Mouse (Mus musculus) adrenal gland, postnatal 36 days (tissue): ENCODE data around the gene Copg2. TPM values are rescaled to one million over a fixed set of nuclear protein-coding genes. Genes with fewer than 3 reads are reported as not detected.

Experiments
- DNase-seq, 2 experiments: peaks; one replicate each; pipeline ENCODE4 v3.0.0; 2021; ENCODE audit warnings: mixed read lengths in 1 of 2
- long read RNA-seq, 2 experiments: library from polyadenylated mRNA; stranded (forward); transcript quantifications; one replicate each; pipeline ENCODE4 v2.0.0; 2021; ENCODE audit warnings: borderline sequencing depth in 2 of 2
- total RNA-seq, 2 experiments: library from RNA; stranded (reverse); gene quantifications; 2 replicates each; pipeline ENCODE4 v1.2.3; 2021

Gene Copg2
- 10 to 100 TPM; 60.7 to 91.3 TPM for total RNA-seq
- long read RNA-seq, experiment 1, transcript Copg2-201 (24 exons, 3,961 nt) = major isoform, 6 of 13 reads
- long read RNA-seq, experiment 1, partial matches to known transcripts = 2 of 13 reads
- long read RNA-seq, experiment 1, other reads (novel, unspliced or antisense) = 4 of 13 reads
- long read RNA-seq, experiment 2, partial matches to known transcripts = 2 of 4 reads
- long read RNA-seq, experiment 2, other reads (novel, unspliced or antisense) = 1 of 4 reads

DNA sequence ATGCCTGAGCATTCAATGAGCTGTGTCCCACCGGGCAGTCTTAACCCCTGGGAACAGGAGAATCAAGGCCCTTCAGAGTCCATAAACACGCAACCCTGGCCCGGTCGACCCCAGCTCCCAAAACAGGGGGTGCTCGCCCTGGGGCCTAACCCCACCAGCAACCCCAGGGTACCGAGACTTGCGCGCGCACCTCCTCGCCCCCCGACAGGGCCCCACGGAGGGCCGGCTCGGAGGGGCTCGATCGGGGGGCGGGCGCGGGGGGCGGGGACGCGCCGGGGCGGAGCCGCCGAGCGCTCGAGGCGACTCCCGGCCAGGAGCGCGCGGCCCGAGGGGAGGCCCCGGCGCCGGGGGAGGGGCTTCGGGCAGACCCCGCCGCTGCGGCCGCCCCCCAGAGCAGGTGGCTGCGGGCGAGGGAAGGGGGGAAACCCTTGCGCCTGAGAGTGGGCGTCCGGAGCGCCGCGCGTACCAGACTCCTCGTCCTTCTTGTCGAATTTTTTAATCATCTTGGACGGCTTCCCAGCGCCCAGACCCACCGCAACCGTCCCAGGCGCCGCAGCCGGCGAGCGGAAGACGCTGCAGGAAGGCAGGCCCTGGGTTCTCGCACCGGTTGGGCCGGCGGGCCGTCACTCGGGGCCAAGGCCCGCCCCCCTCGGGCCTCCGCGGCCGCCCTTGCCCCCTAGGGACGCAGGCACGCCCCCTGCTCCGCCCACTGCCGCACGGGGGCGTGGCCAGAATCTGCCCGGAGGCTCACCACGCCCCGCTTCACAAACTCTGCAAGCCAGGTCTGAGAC is at the start of gene Copg2:
Gene Copg2, minus strand, starts transcription at position 600 of the 791 bp plus-strand sequence.
- DNase-seq = peak; percentile 97 to 98

DNA sequence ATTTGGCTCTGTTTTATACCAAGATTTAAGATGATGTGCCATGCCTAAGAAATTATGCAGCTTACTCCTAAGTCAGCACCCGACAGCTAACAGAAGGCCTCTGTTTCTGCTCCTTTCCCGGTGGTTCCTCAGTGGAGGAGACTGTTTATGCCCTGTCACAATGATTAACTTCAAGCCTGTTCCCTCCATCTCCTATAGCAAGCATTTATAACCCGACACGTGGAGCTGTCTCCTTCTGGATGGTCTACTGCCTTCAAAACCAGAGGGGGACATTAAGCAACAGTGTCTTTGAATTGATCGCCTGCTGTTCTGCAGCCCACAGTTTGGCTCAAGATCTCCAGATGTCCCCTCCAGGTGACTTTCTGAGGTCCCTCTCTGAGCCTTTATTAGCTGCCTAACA is 42.7 kb upstream of the Copg2 start:
- DNase-seq = no peak

DNA sequence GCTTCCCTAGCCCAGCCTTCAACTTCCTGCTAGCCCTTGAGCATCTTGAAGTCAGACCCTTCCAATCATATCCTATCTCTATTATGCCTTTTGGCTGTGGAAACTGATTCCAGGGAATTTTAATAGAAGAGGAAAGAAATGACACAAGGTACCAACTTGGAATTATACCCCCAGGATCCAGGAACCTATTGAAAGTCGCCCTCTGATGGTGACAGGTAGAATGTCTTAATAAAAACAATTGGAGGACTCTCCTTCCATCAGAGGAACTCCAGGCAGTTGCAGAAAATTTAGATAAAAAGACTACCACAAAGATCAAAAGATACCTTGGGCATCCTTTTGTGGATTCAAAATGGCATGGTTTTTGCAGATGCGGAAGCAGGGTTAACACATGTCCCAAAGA is 26.2 kb upstream of the Copg2 start:
- DNase-seq = peak in 1 of 2 experiments; percentile 3

DNA sequence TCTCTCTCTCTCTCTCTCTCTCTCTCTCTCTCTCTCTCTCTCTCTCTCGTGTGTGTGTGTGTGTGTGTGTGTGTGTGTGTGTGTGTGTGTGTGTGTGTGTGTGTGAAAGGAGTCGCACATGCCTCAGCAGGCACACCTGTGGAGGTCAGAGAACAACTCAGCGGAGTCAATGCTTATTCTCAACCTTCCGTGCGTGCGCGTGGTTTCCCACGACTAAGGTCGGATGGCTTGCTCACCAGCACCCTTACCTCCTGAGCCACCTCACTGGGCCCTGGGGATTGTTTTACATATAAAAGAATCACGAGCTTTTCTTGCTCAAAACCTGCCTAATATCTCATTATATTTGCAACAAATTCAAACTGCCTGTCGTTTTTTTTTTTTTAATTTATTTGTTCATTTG is 25.2 kb upstream of the Copg2 start:
- no peak for DNase-seq

DNA sequence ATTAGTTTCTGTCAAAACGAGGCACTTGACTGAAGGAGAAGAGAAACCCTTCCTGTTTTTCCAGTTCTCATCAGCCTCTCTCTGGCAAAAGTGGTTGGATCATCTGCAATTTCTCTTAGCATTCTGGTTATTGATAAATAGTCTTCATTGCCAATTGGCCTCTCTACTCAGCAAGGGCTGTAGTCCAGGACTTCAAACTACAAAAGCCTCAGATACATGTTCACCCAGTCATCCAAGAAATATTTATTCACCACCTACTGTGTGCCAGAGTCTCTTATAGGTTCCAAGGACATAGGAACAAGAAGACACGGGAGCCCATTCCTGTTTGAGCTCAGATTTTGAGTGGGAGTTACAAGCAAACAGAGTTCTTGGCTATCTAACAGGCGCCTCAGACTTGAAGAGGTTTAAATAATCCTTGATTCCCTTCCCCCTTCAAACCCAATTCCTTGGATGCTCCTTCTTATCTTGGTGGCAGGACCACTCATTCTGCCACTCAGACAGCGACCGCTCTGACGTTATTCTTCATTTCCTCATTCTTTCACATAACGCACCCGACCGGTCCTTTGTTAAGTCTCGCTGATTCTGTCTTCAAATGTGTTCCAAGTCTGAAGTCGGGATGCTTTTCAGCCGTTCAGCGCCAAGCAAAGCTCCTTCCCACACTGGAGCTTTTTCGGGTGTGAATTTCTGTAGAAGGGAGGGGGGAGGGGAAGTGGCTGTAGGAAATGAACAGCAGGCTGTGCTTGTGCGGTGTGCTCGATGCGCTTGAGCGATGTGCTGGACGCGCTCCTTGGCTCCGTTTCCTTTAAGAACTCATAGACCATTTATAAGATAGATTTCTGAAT is 24.5 kb upstream of the Copg2 start:
- DNase-seq = no peak

DNA sequence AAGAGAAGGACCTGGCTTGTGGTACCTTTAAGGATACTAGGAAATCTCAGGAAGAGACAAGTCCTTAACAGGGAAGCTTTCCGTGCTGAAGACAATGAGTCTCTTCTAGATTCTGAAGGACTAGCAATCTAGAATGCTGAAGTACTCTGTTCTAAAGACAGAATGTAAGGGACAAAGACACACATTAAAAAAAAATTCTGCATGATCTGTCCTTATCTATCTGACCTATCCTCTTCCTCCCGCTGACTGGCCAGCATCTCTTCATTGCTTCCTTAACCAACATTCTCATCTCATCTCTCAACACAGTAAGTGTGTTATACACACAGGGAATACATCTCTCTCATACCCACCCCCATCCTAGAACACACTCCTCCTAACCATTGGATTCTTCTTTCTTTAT is 18.9 kb upstream of the Copg2 start, which contains the start of gene Tsga13:
Gene Tsga13, minus strand, starts transcription at position 101 of the 400 bp plus-strand sequence.
- DNase-seq = no peak

DNA sequence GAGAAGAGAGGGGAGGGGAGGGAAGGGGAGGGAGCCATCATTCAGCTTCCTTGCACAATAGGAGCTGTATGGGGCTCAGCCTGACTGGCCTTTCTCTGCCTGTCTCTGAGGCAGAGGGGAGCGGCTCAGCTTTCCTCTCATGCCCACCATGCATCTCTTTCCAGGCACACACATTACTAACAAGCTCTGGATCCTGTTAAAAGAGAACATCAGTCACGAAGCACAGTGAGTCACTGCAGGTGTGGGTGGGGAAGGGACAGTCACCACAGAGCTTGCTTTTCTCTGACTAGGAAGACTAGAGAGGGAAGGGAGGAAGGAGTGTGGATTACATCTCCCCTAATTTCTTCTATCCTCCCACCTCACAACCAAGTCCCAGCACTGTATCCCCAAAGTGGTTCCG is 11.4 kb upstream of the Copg2 start:
- DNase-seq = no peak

DNA sequence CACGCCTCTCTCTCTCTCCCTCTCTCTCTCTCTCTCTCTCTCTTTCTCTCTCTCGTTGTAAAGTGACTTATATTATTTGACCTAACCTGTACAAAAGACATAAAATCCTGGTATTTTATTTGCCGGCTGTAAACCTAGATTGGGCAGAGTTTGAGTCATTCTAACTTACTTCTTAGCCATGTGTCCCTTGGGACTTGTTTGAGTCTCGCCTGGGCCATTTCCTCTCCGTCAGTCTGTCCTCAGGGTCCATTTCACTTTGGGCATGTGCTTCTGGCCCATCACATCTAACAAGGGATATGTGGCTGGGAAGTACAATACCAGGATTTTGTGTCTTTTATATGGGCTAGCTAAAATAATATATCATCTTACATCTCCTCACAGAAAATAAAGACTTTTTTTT is 8.3 kb upstream of the Copg2 start:
- no peak for DNase-seq

DNA sequence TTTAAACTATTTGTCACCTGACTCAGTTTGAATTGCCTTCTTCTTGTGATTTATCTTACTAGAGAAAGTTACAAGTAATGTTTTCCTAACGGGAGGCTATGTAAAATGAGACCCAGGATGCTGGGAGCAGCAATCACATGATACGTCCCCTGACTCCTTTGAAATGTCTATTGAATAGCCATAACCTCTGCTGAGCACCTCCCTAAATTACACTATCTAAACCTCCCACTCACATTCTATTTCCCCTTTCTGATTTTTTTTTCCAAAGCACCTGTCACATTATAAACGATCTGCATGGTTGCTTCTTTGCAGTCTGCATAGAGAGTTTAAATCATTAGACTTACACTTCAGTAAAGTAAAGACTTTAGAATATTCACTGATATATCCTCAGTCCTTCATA is 7.4 kb upstream of the Copg2 start:
- DNase-seq = no peak

DNA sequence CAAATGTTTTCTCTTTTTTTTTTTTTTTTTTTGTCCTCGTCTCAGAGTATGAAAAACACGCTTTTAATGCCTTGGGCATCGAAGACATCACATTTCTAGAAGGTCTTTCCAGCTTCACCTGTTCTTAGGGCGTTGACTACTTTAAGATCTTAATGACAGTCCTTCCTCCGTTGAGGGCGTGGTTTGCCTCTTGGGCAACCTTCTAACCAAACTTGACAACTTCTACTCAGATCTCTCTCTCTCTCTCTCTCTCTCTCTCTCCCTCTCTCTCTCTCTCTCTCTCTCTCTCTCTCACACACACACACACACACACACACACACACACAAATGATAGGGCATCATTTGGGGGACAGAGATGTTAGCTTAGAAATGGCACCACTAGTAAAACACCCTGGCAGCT is 926 bp upstream of the Copg2 start:
- no peak for DNase-seq

DNA sequence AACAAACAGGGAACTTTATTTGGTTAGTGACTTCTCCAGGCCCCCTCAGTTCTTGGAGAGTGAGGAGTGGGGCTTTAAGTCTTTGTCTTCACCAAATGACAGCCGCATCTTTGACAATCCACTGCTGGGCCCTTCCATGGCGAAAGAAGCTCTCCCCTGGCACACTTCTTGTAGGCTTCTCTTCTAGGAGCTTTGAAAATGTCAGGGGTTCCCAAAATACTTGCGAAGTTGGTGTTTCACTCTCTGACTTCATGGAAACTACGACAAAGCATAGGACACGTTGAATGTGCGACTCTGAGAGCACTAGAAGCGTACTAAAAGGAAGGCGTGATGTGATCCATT is 363 bp upstream of the Copg2 start:
- DNase-seq = no peak

DNA sequence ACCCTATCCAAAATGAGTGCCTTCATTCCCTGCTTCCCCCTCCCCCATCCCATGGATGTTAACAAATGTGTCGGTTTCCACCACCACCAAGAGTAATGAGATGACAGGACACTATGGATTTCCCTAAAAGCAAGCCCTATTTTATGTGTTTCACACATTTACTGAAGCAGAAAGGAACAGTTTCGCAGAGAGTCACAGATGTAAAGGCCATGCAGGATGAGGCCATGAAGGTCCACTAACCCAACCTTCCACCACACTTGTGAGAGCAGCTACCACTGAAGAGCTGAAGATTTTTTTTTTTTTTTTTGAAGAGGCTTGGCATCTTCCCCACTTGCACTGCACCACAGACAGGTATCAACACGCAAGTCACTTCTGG is 787 bp downstream of the Copg2 start:
- DNase-seq = peak in 1 of 2 experiments; percentile 3

DNA sequence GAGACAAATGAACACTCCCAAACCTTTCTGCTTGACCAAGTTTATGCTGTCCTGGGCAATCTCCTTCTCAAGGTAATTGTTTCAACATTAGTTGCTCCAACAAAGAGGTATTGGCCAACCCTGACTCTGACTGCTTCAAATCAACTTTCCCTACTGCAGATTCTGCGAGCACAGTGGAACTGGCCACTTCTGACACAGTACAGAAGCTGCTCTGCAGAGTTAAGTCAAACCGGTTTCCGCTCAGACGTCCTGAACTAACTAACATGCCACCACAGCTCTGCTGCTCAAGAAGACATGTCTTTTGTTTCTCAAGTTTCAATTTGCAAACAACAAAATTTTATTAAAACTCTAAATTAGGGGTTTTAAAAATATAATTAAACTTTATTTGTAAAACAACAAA is 3.5 kb downstream of the Copg2 start:
- no peak for DNase-seq

DNA sequence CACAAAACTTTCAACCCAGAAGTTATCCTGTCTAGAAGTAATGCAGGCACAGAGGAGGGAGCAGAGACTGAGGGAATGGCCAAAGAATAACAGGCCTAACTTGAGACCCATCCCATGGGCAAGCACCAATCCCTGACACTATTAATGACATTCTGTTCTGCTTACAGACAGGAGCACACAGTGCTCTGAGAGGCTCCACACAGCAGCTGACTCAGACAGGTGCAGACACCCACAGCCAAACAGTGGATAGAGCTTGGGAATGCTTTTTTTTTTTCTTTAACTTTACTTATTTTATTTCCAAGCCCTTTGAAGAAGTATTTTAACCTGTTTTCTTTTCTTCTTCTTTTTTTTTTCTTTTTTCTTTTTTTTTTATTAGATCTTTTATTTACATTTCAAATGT is 4.8 kb downstream of the Copg2 start:
- no peak for DNase-seq

DNA sequence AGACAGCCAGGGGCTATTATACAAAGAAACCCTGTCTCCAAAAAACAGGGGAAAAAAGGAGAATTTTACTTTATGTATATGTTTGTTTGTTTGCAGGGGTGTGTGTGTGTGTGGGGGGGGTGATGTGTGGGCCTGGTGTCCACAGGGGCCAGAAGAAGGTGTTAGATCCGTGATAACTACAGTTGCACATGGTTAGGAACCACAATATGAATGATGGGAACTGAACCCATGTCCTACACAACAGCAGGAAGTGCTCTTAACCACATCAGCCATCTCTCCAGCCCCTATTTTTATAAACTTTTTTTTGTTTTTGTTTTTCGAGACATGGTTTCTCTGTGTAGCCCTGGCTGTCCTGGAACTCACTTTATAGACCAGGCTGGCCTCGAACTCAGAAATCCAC is 11.7 kb downstream of the Copg2 start:
- no peak for DNase-seq

DNA sequence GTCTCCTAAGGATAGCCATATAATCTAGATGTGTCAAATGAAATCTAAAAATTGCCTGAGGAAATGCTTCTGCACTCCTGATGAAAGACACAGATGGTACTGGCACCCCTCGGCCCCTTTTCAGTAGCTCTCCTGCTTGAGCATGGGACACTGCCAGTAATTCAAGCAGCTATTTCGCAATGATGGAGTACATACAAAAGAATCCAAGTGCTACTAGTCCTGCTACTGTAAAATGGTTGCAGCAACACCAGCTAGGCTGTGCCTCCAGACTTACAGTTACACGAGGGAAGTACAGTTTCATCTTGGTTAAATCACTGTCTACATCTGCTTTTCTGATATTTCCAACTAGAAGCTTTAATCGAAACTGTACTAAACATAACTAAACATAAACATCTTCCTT is 13.1 kb downstream of the Copg2 start:
- no peak for DNase-seq

DNA sequence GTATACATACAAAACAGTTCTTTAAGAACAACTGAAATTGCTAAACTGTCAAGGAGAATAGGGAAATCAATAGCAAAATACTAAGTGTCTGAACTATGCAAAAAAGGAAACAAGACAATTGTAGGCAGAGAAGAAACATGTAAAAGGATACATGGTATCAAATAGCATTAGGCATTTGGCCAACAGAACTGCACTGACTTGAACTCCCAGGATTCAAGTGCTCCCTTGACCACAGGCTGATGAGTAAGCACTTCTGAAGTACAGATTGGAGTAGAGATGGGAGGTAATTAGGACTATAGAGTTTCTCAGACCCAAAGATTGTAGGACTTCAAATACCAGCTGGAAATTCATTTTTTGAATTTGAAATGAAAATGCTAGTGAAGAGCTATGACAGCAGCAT is 19.9 kb downstream of the Copg2 start:
- no peak for DNase-seq

DNA sequence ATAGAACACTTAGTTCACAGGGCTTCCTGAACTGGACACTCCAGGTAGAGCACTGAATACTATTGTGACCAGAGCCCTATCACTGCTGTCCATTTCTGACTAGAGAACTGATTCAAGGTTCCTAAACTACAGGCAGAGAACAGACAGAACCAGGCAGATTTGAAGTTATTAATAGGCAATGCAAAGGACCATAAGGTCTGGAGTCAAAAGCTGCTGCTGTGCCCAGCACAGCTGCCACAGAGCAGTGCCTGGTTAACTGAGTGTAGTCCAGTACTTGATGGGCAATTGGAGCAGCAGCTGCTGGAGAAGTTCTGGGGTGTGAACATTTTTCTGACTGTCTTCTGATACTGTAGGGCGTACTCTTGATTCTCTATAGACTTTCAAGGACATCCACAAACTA is 30.1 kb downstream of the Copg2 start:
- DNase-seq = no peak

DNA sequence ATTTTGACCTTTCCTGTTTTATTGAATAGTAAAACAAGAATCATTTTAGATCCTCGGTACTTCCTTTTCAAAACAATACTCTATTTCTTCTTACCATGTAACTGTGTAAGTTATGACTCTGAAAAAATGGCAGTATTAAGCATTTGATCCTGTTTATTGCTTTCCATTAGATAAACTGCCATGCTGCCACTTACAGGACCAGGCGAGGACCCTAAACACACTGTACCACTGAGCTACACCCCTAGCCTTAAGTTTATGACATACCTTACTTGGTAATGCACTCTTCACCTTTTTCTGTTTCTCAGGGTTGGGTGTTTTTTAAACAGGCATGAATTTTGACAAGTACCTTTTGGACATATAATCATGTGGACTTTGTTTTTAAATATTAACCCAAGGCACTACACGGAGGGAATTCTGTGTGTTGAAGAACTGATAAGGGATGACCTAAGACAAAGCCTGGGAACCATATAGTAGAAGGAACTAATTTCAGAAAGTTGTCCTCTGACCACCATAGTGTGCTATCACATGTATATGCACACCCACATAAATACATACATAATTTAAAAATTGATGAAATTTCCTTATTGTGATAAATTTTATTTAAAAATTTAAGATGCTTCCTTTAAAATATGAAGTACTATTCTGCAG is 31.4 kb downstream of the Copg2 start:
- DNase-seq = no peak

DNA sequence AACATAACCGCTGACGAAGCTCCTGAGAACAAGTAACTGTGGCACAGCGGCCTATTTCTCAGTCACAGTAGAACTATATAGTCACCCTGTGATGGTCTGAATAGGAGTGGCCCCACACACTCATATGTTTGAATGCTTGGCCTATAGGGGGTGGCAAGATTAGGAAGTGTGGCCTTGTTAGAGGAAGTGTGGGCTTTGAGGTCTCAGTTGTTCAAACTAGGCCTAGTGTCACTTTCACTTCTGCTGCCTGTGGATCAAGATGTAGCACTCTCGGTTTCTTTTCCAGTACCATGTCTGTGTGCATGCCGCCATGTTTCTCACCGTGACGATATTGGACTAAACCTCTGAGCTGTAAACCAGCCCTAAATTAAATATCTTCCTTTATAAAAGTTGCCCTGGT is 40.6 kb downstream of the Copg2 start:
- DNase-seq = no peak

DNA sequence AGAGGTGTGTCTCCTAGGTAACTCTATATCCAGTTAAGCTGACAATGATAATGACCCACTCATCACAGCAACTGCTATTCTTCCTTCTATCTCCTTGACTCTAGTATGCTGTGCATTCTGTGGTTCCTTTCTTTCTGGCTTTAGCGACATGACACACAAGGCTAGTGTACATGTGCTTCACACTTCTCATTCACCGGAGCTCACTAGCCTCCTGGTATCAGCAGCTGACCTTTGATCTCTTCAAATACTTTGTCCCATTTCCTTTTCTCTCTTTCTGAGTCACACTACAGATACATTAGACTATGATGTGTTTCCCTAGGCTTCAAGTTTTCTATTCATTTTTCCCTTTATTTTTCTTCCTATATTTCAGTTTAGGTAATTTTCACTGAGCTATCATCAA is 41.4 kb downstream of the Copg2 start:
- no peak for DNase-seq

DNA sequence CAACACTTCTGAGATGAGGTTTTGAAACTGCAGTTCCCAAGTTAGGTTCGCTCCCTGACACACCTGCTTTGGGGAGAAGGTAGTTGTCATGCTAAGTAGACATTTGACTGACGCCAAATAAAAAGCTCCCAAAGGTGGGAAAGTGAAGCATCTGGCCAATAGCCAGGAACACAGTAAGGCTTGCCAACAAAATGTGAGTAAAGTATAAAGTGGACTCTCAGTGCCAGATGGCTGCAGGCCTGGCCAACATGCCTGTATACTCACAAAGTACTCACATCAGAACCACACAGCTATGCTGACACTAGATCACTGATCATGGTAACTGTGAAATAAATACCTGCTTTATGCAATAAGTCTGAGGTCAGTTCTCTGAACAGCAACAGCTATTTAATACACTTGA is 46.8 kb downstream of the Copg2 start:
- DNase-seq = peak in 1 of 2 experiments; percentile 15

DNA sequence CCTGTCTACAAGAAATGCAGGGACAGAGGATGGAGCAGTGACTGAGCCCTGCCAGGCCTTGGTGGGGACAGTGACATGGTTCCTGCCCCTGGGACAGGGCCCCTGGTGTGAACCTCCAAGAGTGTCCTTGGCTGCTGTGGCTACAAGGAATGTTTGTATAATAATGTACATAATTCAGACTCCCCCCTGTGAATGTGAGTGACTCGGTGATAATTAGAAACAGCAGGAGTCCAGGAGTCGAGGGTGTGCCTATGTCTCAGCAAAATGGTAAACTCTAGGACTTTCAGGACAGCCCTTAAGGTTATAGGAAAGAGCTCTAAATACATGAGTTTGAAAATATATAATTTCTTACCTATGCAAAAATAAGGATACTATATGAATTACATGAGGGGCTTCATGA is 64.4 kb downstream of the Copg2 start:
- DNase-seq = no peak
